Mouse (Mus musculus) T-cell, adult 2 months (primary cell): Measurements from ENCODE around the gene Smpd2.
A peak's percentile ranks its signal among the peaks of the same experiment; 100 is the strongest.

Source experiments
- DNase-seq: peaks from one replicate; pipeline ENCODE4 v3.0.0; 2022; ENCODE audit warnings: low spot score

Smpd2 gene

DNA sequence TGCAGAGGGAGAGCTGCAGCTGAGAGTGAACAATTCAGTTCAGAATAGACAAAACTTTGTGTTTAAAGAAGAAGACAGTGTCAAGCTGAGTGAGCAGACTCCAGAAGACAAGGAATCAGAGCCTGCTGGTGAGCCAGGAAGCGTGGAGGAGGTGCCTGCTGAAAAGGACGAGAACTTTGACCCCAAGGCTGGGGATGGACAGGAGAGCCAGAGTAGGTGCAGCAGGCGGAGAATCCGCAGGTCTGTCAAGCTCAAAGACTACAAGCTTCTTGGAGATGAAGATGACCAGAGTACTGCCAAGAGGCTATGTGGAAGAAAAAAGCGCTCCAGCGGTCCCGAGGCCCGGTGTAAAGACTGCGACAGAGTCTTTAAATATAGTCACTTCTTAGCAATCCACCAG is 38.5 kb downstream of the Smpd2 start:
- DNase-seq: no peak

DNA sequence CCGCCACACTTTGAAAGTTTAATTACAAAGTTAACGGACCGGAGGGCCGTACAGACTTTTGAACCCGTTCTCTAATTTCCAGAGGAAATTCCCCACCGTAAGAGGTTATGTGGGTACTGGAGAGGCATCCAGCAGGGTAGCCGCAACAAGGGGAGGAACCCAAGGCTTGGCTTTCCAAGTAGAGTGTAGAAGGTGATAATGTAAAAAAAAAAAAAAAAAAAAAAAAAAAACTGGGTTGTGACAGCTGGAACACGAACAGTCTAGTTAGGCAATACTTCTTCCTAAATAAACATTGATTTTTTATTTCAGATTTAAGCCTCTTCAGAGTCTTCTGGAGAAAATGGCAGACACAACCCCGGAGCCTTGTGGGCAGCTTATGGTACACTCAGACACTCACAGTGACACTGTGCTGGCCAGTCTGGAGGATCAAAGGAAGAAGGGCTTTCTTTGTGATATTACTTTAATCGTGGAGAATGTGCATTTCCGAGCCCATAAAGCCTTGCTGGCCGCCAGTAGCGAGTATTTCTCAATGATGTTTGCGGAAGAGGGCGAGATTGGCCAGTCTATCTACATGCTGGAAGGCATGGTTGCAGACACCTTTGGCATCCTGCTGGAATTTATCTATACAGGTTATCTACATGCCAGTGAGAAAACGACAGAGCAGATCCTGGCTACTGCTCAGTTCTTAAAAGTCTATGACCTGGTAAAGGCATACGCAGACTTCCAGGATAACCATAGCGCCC is 39.2 kb downstream of the Smpd2 start:
- DNase-seq: no peak

DNA sequence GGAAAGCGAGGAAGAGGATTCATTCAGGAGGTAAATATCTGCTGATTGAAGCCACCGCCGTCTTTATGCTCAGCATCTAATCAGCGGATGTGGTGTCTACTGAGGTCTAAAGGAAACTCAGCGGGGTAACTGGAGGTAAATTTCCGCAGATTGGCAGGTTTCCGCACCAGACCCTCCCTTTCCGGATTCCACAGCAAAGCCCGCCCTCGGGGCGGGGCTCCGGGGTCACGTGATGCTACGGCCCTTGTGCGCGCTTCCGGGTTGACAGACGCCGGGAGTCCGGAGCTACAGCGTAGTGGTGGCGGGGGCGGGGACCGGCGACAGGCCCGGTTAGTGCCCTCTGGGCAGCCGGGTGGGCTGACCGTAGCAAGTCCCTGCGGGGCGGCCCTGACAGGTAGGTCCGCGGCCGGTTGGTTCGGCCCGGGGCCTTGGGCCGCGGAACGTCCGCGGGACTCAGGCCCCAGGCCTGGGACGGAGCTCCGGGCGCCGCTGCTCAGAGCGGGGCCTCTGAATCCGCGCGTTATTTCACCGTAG is 40.0 kb downstream of the Smpd2 start, which contains the start of gene Zbtb24:
TSS of gene Zbtb24 (plus strand) at position 247 of the 534 bp plus-strand sequence.
- peak; percentile 97 for DNase-seq

DNA sequence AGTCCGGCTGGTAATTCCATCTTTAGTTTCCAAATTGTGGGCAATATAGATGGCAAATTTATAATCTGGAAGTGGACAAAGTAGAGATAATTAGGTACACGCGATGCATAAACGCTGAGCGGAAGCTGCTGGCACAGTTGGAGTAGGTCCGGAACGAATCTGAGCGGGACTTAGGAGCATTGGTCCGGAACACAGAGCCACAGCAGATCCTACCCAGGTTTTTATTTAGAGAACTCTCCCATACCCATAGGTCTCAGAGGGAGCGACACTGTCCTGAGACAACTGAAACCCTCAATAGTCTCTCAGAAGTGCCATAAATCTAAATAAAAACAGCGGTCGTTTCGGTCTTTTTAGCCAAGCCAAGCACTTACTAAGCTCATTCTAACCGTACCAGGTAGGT is 40.5 kb downstream of the Smpd2 start:
- peak; percentile 15 for DNase-seq

DNA sequence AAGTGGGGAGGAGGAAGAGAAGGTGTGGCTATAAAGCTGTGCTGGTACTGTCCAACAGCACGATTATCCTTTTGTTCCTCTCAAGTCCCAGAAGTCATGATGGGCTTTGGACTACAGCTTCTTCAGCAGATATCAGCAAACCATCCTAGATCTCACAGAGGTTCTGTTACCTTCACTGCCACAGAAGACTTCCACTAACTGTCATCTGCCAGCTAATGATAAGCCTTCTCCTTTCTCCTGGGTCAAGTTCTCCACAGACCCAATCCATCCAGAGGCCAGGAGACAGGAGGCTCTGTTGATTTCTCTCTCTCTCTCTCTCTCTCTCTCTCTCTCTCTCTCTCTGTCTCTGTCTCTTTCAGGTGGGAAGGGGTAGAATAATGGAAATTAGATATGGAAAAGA is 42.0 kb downstream of the Smpd2 start:
- no peak for DNase-seq
